Mouse (Mus musculus) midbrain, embryonic 11.5 days (tissue): ENCODE results near the gene Mpc2. TPM values are rescaled to one million over a fixed set of nuclear protein-coding genes. Genes with fewer than 3 reads are reported as not detected.

Experiments used
- ATAC-seq: fragments of 200-750 bp; cut with Nextera tagmentation; 2 replicates; pipeline ENCODE4 v1.8.0; 2017; ENCODE audit warnings: moderate TSS enrichment, moderate library complexity; ENCODE audit not compliant: low FRiP score
- DNase-seq: peaks from one replicate; pipeline ENCODE4 v3.0.0; 2015; ENCODE audit warnings: low spot score; ENCODE audit errors: missing footprints
- H3K27ac ChIP-seq: fragments of 300-500 bp; sonication (generic); 2 replicates; pipeline ENCODE4 v1.5.1; 2014; ENCODE audit warnings: low read depth, low read length
- H3K27me3 ChIP-seq: fragments of 300-500 bp; sonication (generic); 2 replicates; pipeline ENCODE4 v1.6.1; 2014; ENCODE audit warnings: mild to moderate bottlenecking, low read length, moderate library complexity, mixed read lengths; ENCODE audit not compliant: control insufficient read depth, insufficient read depth
- H3K36me3 ChIP-seq: fragments of 300-500 bp; sonication (generic); 2 replicates; pipeline ENCODE4 v1.6.1; 2014; ENCODE audit warnings: mild to moderate bottlenecking, low read length, moderate library complexity, mixed read lengths; ENCODE audit not compliant: control insufficient read depth, insufficient read depth
- H3K4me1 ChIP-seq: fragments of 300-500 bp; sonication (generic); 2 replicates; pipeline ENCODE4 v1.6.1; 2014; ENCODE audit warnings: low read length; ENCODE audit not compliant: control insufficient read depth, insufficient read depth
- H3K4me2 ChIP-seq: fragments of 300-500 bp; sonication (generic); 2 replicates; pipeline ENCODE4 v1.6.1; 2014; ENCODE audit warnings: mild to moderate bottlenecking, moderate library complexity
- H3K4me3 ChIP-seq: fragments of 300-500 bp; sonication (generic); 2 replicates; pipeline ENCODE4 v1.5.1; 2014; ENCODE audit warnings: low read depth, low read length
- H3K9ac ChIP-seq: fragments of 300-500 bp; sonication (generic); 2 replicates; pipeline ENCODE4 v1.6.1; 2014; ENCODE audit warnings: low read length
- H3K9me3 ChIP-seq: fragments of 300-500 bp; sonication (generic); 2 replicates; pipeline ENCODE4 v1.6.1; 2016; ENCODE audit warnings: low read length; ENCODE audit not compliant: control insufficient read depth
- WGBS: fragments of 180-500 bp; shearing (Covaris S2); extraction: QIAGEN DNeasy Blood & Tissue Kit; methylation state at CpG from one replicate; pipeline ENCODE4 v1.1.7; 2014; 5-methylcytosine and 5-hydroxymethylcytosine counted together
- polyA plus RNA-seq: library from polyadenylated mRNA; unstranded; fragments of >200 nt; fragmentation: Nextera tagmentation; extraction: Ambion mirVana; gene quantifications from 2 replicates; pipeline ENCODE4 v1.2.1, GENCODE M21; 2014

Gene Mpc2
- polyA plus RNA-seq, result 123 and 128 TPM in 2 replicates

DNA sequence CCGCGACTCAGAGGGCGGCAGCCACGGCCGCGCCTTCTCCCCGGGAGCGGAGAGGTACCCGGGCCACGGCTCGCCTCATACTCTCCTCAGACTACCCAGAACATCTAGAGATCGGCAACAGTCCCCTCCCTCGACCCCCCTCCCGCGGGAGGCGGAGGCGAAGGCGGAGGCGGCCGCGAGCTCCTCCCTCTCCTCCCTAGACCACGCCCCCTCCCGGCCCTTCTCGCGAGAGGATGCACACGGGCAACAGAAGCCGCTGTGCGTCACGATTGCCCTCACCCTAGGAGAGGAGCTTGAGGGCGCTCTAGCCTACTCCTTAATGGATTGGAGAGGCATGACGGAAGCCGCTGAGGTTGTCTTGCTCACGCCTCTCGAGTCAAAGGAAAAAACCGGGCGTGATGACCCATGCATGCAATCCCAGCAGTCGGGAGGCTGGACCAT, at the start of gene Mpc2, which contains the start of gene Dcaf6:
Mpc2 (plus strand) TSS at position 278 of the 441 bp plus-strand sequence.
Dcaf6 (minus strand) TSS at position 116 of the 441 bp plus-strand sequence.
- DNase-seq (peak; percentile 100), ATAC-seq (peak; percentile 91)
- Histone ChIP-seq H3K27me3 (no peaks in the 10 kb centered on the region), H3K4me2 (peak within 1 kb of the TSS; percentile 95), H3K4me3 (peak within 1 kb of the TSS; percentile 95), H3K9me3 (no peaks in the 10 kb centered on the region), H3K4me1 (peaks cover 7% of the 10 kb centered on the region; the same call in 1 of the 2 replicates), H3K36me3 (no peaks in the 10 kb centered on the region), H3K27ac (peak within 1 kb of the TSS; percentile 74), H3K9ac (peak within 1 kb of the TSS; percentile 80)
- 0% methylated on average over 32 of the region's 37 CpGs for WGBS

DNA sequence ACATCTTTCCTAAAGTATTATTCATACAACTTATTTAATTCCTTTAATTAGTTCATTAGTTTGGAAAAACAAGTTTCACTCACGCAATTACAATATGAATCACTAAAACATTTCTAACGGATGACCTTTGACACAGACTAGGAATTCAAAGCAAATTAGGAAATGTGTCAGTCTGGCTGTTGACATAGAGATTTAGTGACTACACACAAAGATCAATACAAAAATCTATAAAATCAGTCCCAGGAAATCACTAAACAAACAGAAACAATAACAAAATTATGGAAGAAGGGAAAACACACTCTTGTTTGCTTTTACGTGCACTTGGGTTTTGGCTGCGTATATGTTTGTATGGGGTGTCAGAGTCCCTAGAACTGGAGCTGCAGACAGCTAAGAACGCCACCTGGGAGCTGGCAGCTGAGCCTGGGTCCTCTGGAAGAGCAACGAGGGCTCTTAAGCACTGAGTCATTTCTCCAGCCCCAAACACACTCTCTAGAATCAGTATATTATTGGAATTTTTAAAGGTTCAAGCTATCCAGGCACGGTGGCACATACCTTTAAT, 39.0 kb upstream of the Mpc2 start:
- no peaks in the 10 kb centered on the region for H3K4me1 ChIP-seq
- no peak overlapping the region for H3K4me3 ChIP-seq
- no peak overlapping the region for H3K4me2 ChIP-seq
- H3K36me3 ChIP-seq, result no peaks in the 10 kb centered on the region
- no peak overlapping the region for H3K9ac ChIP-seq
- H3K27me3 ChIP-seq, result no peaks in the 10 kb centered on the region
- DNase-seq (no peak), ATAC-seq (no peak)
- H3K27ac ChIP-seq, result no peak overlapping the region
- WGBS, result 79% methylated on average over 7 of the region's 7 CpGs
- H3K9me3 ChIP-seq, result no peaks in the 10 kb centered on the region

DNA sequence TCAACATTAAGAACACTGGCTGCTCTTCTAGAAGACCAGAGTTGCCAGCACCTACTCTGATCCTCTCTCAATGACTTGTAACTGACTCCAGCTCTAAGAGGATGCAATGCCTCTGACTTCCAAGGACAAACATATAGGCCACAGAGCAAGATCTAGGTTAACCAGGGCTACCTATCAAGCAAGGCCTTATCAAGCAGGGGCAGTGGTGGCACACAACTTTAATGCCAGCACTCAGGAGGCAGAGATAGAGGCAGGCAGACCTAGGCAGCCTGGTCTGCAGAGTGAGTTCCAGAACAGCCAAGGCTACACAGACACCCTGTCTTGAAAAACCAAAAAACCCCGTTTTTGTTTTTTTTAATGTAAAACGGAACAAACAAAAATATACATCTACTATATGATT, 34.2 kb upstream of the Mpc2 start:
- H3K4me3 ChIP-seq, result no peak overlapping the region
- H3K27me3 ChIP-seq, result no peaks in the 10 kb centered on the region
- no peaks in the 10 kb centered on the region for H3K9me3 ChIP-seq
- H3K9ac ChIP-seq, result no peak overlapping the region
- 93% methylated on average over 2 of the region's 2 CpGs for WGBS
- no peak overlapping the region for H3K27ac ChIP-seq
- no peaks in the 10 kb centered on the region for H3K4me1 ChIP-seq
- ATAC-seq, result no peak
- no peaks in the 10 kb centered on the region for H3K36me3 ChIP-seq
- no peak for DNase-seq
- no peak overlapping the region for H3K4me2 ChIP-seq

- Histone ChIP-seq H3K4me2 (no peak overlapping the region), H3K27me3 (no peaks in the 10 kb centered on the region), H3K36me3 (no peaks in the 10 kb centered on the region), H3K9me3 (no peaks in the 10 kb centered on the region), H3K27ac (no peak overlapping the region), H3K9ac (no peak overlapping the region), H3K4me3 (no peak overlapping the region), H3K4me1 (no peaks in the 10 kb centered on the region)
- 86% methylated on average over 1 of the region's 1 CpGs for WGBS
- ATAC-seq (no peak), DNase-seq (no peak)
Measured at GRCm38 (mm10) chr1:165432883-165433282, 27.6 kb upstream of the Mpc2 start.

DNA sequence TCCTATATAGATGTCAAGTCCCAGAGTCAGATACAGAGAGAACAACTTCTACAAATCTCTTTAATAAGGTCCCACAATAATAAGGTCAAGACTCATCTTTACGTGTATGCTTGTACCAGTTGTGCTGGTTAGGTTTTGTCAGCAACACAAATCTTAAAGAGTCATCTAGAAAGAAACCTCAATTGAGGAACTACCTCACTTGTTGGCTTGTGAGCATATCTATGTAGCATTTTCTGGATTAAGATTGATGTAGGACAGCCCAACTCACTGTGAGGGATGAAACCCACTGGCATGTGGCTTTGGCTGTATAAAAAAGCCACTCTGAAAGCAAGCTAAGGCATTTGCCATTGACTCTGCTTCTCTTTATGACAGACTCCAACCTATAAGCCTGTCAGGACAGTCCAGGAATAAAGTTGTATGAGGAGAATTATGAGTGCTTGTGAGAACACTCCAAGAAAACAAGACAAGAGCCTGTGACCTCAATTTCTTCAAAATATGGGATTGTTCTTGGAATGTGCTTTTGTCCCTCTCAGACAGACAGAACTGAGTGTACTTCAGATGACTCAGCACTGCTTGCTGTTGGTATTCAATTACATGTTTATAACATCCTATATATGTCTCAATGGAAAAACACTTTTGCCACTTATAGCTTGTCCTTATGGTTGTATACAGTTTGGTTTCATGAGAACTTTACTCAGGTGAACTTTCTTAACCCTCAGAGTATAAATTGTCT, 22.0 kb upstream of the Mpc2 start:
- Histone ChIP-seq H3K4me3 (no peak overlapping the region), H3K4me1 (no peaks in the 10 kb centered on the region), H3K9me3 (no peaks in the 10 kb centered on the region), H3K27ac (no peak overlapping the region), H3K36me3 (no peaks in the 10 kb centered on the region), H3K27me3 (no peaks in the 10 kb centered on the region), H3K4me2 (no peak overlapping the region), H3K9ac (no peak overlapping the region)
- no peak for ATAC-seq
- DNase-seq, result no peak
- WGBS, result 89% methylated on average over 1 of the region's 1 CpGs

- ATAC-seq (no peak), DNase-seq (no peak)
- Histone ChIP-seq H3K4me3 (no peak overlapping the region), H3K36me3 (no peaks in the 10 kb centered on the region), H3K27ac (no peak overlapping the region), H3K4me2 (no peak overlapping the region), H3K4me1 (no peaks in the 10 kb centered on the region), H3K9me3 (no peaks in the 10 kb centered on the region), H3K9ac (no peak overlapping the region), H3K27me3 (no peaks in the 10 kb centered on the region)
- 74% methylated on average over 3 of the region's 3 CpGs for WGBS
Measured at GRCm38 (mm10) chr1:165440788-165441187, 19.6 kb upstream of the Mpc2 start.

DNA sequence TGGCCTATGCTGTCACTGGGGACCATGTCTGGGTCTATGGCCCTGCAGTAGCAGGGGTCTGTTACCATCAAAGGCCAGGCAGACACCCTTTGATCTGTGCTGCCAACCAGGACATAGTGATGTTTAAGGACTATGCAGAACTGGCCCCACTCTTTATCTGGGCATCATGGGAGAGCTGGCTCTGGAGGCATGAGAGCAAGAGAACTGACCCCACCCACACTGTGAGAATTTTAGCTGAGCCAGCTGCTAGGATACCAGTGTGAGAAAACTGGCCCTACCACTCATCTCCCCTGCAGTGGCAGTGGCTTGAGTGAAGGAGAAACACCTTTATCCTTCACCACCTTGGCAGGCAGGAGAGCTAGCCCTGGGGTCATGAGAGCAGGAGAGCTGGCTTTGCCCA, 19.2 kb upstream of the Mpc2 start:
- Histone ChIP-seq H3K27me3 (no peaks in the 10 kb centered on the region), H3K4me2 (no peak overlapping the region), H3K9me3 (no peaks in the 10 kb centered on the region), H3K36me3 (no peaks in the 10 kb centered on the region), H3K9ac (no peak overlapping the region), H3K4me1 (no peaks in the 10 kb centered on the region), H3K27ac (no peak overlapping the region), H3K4me3 (no peak overlapping the region)
- DNase-seq (no peak), ATAC-seq (no peak)

DNA sequence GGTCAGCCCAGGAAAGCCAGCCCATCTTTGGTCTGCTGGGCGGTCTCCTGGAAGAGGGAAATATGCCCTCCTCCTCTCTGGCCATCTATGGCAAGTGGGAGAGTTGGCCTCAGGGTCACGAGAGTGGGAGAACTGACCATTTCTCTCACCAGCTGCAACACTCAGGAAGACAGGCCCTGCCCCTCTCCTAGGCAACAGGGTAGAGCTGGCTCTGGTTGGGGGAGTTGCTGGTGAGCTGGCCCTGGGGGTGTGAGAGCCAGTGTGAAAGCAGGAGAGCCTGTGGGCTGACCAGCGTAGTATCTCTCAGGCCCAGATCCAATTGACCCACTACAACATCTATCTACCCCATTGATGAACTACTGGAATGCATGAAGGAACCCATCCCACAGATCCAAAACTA, 18.7 kb upstream of the Mpc2 start:
- Histone ChIP-seq H3K4me3 (no peak overlapping the region), H3K9me3 (no peaks in the 10 kb centered on the region), H3K4me1 (no peaks in the 10 kb centered on the region), H3K9ac (no peak overlapping the region), H3K27ac (no peak overlapping the region), H3K4me2 (no peak overlapping the region), H3K27me3 (no peaks in the 10 kb centered on the region), H3K36me3 (no peaks in the 10 kb centered on the region)
- WGBS, result 83% methylated on average over 3 of the region's 3 CpGs
- DNase-seq (no peak), ATAC-seq (no peak)

DNA sequence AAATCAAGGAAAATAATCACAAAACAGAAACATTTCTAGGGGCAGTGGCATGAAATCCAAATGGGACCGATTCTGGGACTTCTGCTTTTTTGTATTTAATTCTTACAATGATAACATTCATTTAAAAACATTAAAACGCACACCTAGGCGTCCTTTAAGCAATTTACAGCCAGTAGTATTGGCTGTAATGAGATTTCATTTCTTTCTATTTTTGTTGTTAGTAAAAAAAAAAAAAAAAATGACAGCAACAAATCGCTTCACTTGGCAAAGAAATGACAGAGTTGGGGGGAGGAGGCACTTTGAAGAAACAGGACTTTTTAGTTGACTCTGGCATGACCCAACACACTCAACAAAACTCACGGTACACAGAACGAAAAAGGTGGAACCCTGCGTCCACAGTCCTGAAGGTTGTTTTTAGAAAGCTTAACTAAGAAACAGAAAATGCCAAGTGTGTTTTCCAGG, 1.4 kb upstream of the Mpc2 start:
- Histone ChIP-seq H3K4me1 (peaks cover 7% of the 10 kb centered on the region; the same call in 1 of the 2 replicates), H3K4me3 (peak overlapping the region; percentile 95), H3K27me3 (no peaks in the 10 kb centered on the region), H3K27ac (no peak overlapping the region), H3K9me3 (no peaks in the 10 kb centered on the region), H3K36me3 (no peaks in the 10 kb centered on the region), H3K4me2 (peak overlapping the region; percentile 95), H3K9ac (peak overlapping the region; percentile 80)
- WGBS, result 25% methylated on average over 7 of the region's 7 CpGs
- no peak for ATAC-seq
- DNase-seq, result no peak
